Mouse (Mus musculus) spleen, adult 2 months (tissue): ENCODE measurements around the gene Ocm.

ENCODE experiments used
- CTCF ChIP-seq: fragments of 200-500 bp; IDR thresholded peaks from 2 replicates; pipeline ENCODE4 v1.5.1; 2011; ENCODE audit warnings: mild to moderate bottlenecking, inconsistent platforms; ENCODE audit not compliant: insufficient read depth, insufficient read length, insufficient replicate concordance; ENCODE audit errors: extremely low read depth
- POLR2A ChIP-seq: fragments of 200-500 bp; IDR thresholded peaks from 2 replicates; pipeline ENCODE4 v1.6.1; 2011; ENCODE audit warnings: low read depth, low read length, inconsistent platforms

- TF ChIP-seq CTCF = no peak
- TF ChIP-seq POLR2A = no peak
Measured at GRCm38 (mm10) chr5:144053450-144053849, 27.0 kb upstream of the Ocm start.
